Mouse (Mus musculus) thymus, postnatal 25 days (tissue): Measurements from ENCODE around the gene Dclre1a.
"Not testable (repeated sequence)": the region's sequence is repeated elsewhere in the genome, so short reads cannot be mapped to it uniquely, and the experiment has no call there.

Source experiments
- DNase-seq: peaks from one replicate; pipeline ENCODE4 v3.0.0; 2022

The Dclre1a gene

GRCm38 (mm10) chr19:56548230-56549032, 409 bp upstream of the Dclre1a start, which contains the start of gene Nhlrc2:
Nhlrc2 (plus strand) TSS chr19:56548261.
- DNase-seq = peak; percentile 77

GRCm38 (mm10) chr19:56546031-56546430, 2.0 kb downstream of the Dclre1a start:
- no peak for DNase-seq

GRCm38 (mm10) chr19:56544681-56545388, 3.2 kb downstream of the Dclre1a start:
- no peak for DNase-seq

- DNase-seq = no peak
Observed at GRCm38 (mm10) chr19:56543320-56543719, 4.7 kb downstream of the Dclre1a start.

- DNase-seq = no peak
Observed at GRCm38 (mm10) chr19:56535765-56536164, 12.3 kb downstream of the Dclre1a start.

GRCm38 (mm10) chr19:56535064-56535463, 13.0 kb downstream of the Dclre1a start:
- no peak for DNase-seq

GRCm38 (mm10) chr19:56534337-56534736, 13.7 kb downstream of the Dclre1a start:
- DNase-seq = no peak

GRCm38 (mm10) chr19:56533291-56534071, 14.5 kb downstream of the Dclre1a start:
- no peak for DNase-seq

- DNase-seq = no peak
Observed at GRCm38 (mm10) chr19:56531251-56531650, 16.8 kb downstream of the Dclre1a start.

- not testable (repeated sequence) for DNase-seq
Observed at GRCm38 (mm10) chr19:56530529-56530928, 17.5 kb downstream of the Dclre1a start.

GRCm38 (mm10) chr19:56519408-56519807, 28.6 kb downstream of the Dclre1a start:
- DNase-seq = not testable (repeated sequence)

- not testable (repeated sequence) for DNase-seq
Observed at GRCm38 (mm10) chr19:56513527-56513926, 34.5 kb downstream of the Dclre1a start.

- not testable (repeated sequence) for DNase-seq
Observed at GRCm38 (mm10) chr19:56511207-56511606, 36.8 kb downstream of the Dclre1a start.

- DNase-seq = not testable (repeated sequence)
Observed at GRCm38 (mm10) chr19:56503525-56503924, 44.5 kb downstream of the Dclre1a start.

GRCm38 (mm10) chr19:56503069-56503468, 45.0 kb downstream of the Dclre1a start:
- DNase-seq = not testable (repeated sequence)

GRCm38 (mm10) chr19:56494157-56494556, 53.9 kb downstream of the Dclre1a start:
- not testable (repeated sequence) for DNase-seq

- no peak for DNase-seq
Observed at GRCm38 (mm10) chr19:56489601-56490000, 58.4 kb downstream of the Dclre1a start.

GRCm38 (mm10) chr19:56487339-56487738, 60.7 kb downstream of the Dclre1a start:
- no peak for DNase-seq

- no peak for DNase-seq
Observed at GRCm38 (mm10) chr19:56486926-56487325, 61.1 kb downstream of the Dclre1a start.

- DNase-seq = no peak
Observed at GRCm38 (mm10) chr19:56485376-56486271, 62.4 kb downstream of the Dclre1a start.

- DNase-seq = no peak
Observed at GRCm38 (mm10) chr19:56484630-56485375, 63.2 kb downstream of the Dclre1a start.
